19 mouse cellular contexts compared by ENCODE assay signal in the genomic region with DNA sequence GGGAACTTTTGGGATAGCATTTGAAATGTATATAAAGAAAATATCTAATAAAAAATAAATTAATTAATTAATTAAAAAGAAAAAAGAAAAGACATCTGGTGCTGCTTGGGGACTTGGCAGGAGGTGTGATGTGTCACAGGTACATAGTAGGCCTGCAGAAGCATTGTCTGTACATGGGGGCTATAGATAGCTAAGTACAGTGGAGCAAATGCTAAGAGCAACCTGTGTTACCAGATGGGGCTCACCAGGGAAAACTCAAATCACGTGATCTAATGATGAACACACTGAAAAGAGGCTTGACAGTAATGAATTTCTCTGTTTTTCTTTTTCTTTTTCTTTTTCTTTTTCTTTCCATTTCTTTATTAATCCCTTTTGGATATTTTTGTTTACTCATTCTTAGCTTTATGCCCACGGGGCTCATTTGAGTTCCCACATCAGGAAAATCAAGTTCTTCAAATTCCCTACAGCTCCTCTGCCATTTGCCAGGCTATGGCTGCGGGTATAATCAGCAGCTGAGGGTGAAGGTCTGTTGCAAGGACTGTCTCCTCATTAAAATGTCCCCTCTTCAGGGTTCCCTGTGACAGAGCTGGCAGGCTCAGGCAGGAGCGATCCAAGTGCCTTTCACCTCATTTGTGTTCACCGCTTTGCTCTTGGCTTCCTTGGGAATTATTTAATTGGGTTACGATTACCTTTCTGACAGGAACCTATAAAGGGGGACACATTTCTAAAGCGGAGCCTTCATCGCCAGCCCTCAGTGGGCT.
DNase-seq lines count a peak whose midpoint lies in the region; ATAC-seq and TF ChIP-seq lines count a peak whose summit lies in the region.
"Had no signal": no experiment of that assay in that cellular context is flagged by ENCODE, and none has a peak within 500 bp of the region (broad histone marks: within the 10 kb centered on the region; RNA-seq: fewer than 3 reads in every experiment).

No protein-coding gene starts in this region.

- peak; percentile 80 for ATAC-seq in midbrain, embryonic 15.5 days (replicated peaks)
- ATAC-seq: activated CD4-positive, CD25-positive, alpha-beta regulatory T cell, adult 4 months; intestine, embryonic 15.5 days; liver, embryonic 12.5 days; Patski had no signal

- TF ChIP-seq CTCF in left cerebral cortex, adult 2 months (IDR thresholded peaks at IDR 0.05) = no peak
- TF ChIP-seq CTCF in cortical plate, adult 2 months (IDR thresholded peaks at IDR 0.05; ENCODE audit: extremely low read depth, insufficient read depth, low read length) = no peak

- no peaks in the 10 kb centered on the region for H3K36me3 ChIP-seq in midbrain, embryonic 15.5 days (replicated peaks)
- H3K36me3 ChIP-seq: embryonic facial prominence, embryonic 12.5 days; intestine, embryonic 15.5 days; liver, embryonic 12.5 days; neural tube, embryonic 12.5 days had no signal

- DNase-seq in cerebellum, postnatal 25 days = peak; percentile 29 to 30
- DNase-seq in cerebellum, postnatal 4 days (ENCODE audit: low spot score in 2 of 2) = no peak
- no peak for DNase-seq in left cerebral cortex, adult 2 months (ENCODE audit: extremely low spot score in 1 of 2, low spot score in 2 of 2)
- no peak for DNase-seq in left cerebral cortex, adult 9 months (ENCODE audit: low spot score in 2 of 2)
- DNase-seq in heart, adult 8-10 months (ENCODE audit: low spot score) = no peak
- DNase-seq: cerebellum, adult 9-10 months; heart, postnatal 4 days; lung, embryonic 14.5 days; lung, postnatal 4 days; right cerebral cortex, postnatal 14 days had no signal

- peak overlapping the region; percentile 51 for H3K27ac ChIP-seq in left cerebral cortex, adult 2 months
- H3K27ac ChIP-seq in cortical plate, adult 2 months (ENCODE audit: insufficient read depth, low read length) = peak overlapping the region; percentile 55
- no peak overlapping the region for H3K27ac ChIP-seq in midbrain, embryonic 15.5 days
- H3K27ac ChIP-seq: embryonic facial prominence, embryonic 12.5 days; intestine, embryonic 15.5 days; liver, embryonic 12.5 days; neural tube, embryonic 12.5 days; stomach, postnatal 0 days had no signal

- H3K4me3 ChIP-seq in left cerebral cortex, adult 2 months = no peak overlapping the region
- H3K4me3 ChIP-seq in cortical plate, adult 2 months (ENCODE audit: insufficient read depth, low read length) = no peak overlapping the region
- H3K4me3 ChIP-seq in midbrain, embryonic 15.5 days = no peak overlapping the region
- H3K4me3 ChIP-seq: embryonic facial prominence, embryonic 12.5 days; intestine, embryonic 15.5 days; liver, embryonic 12.5 days; neural tube, embryonic 12.5 days had no signal

- intact Hi-C loops in left cerebral cortex, adult 2 months (cut with DNase I) = no loop called here

- H3K27me3 ChIP-seq in midbrain, embryonic 15.5 days (replicated peaks) = no peaks in the 10 kb centered on the region
- H3K27me3 ChIP-seq: embryonic facial prominence, embryonic 12.5 days; intestine, embryonic 15.5 days; liver, embryonic 12.5 days; neural tube, embryonic 12.5 days had no signal

- no peak for TF ChIP-seq POLR2A in cortical plate, adult 2 months (IDR thresholded peaks at IDR 0.05; ENCODE audit: extremely low read depth, insufficient read depth, low read length)

- no peak overlapping the region for H3K9ac ChIP-seq in midbrain, embryonic 15.5 days
- H3K9ac ChIP-seq: embryonic facial prominence, embryonic 12.5 days; intestine, embryonic 15.5 days; liver, embryonic 12.5 days; lung, embryonic 14.5 days; neural tube, embryonic 12.5 days had no signal

- H3K4me1 ChIP-seq in cortical plate, adult 2 months (ENCODE audit: control insufficient read depth, insufficient read depth, low read length) = peaks cover 10% of the 10 kb centered on the region
- peaks cover 6% of the 10 kb centered on the region; the same call in 1 of the 2 replicates for H3K4me1 ChIP-seq in midbrain, embryonic 15.5 days
- H3K4me1 ChIP-seq: embryonic facial prominence, embryonic 12.5 days; intestine, embryonic 15.5 days; liver, embryonic 12.5 days; neural tube, embryonic 12.5 days had no signal

- H3K4me2 ChIP-seq in midbrain, embryonic 15.5 days = no peak overlapping the region
- H3K4me2 ChIP-seq: embryonic facial prominence, embryonic 12.5 days; intestine, embryonic 15.5 days; liver, embryonic 12.5 days; lung, embryonic 14.5 days; neural tube, embryonic 12.5 days had no signal

- H3K9me3 ChIP-seq in midbrain, embryonic 15.5 days = no peaks in the 10 kb centered on the region
- H3K9me3 ChIP-seq: embryonic facial prominence, embryonic 12.5 days; intestine, embryonic 15.5 days; liver, embryonic 12.5 days; neural tube, embryonic 12.5 days had no signal

- WGBS in midbrain, embryonic 15.5 days = 64% methylated on average over 8 of the region's 8 CpGs

Comparison
In these comparisons a context has a peak if more than half of its experiments do, and no peak if none do; other contexts are left out.
1. DNase-seq: peak in cerebellum, postnatal 25 days (2 of 2); none in cerebellum, postnatal 4 days (0 of 2), left cerebral cortex, adult 2 months (0 of 2), left cerebral cortex, adult 9 months (0 of 2) and heart, adult 8-10 months (single experiment).